Mouse (Mus musculus) lung, postnatal 0 days (tissue): ENCODE measurements around the gene Ttc13.

Experiments used
- CTCF ChIP-seq: IDR thresholded peaks from 2 replicates; pipeline ENCODE4 v1.5.1; 2016; ENCODE audit warnings: antibody characterized with exemption, mild to moderate bottlenecking
- EP300 ChIP-seq: IDR thresholded peaks from 2 replicates; pipeline ENCODE4 v1.6.1; 2016; ENCODE audit warnings: antibody characterized with exemption, mild to moderate bottlenecking, control low read depth

- TF ChIP-seq CTCF (peak; percentile 56), EP300 (no peak)
Measured at GRCm38 (mm10) chr8:124681792-124682157, 40.0 kb downstream of the Ttc13 start.
